Mouse (Mus musculus) spleen, embryonic (tissue): Measurements from ENCODE around the gene Ccdc188.

Experiments used
- CTCF ChIA-PET: fragments of 350-600 bp; sonication (Branson Sonifier 250); formaldehyde crosslinking; loops from one replicate; lab custom pipeline; 2022; lab: Charles Lee

The Ccdc188 gene

DNA sequence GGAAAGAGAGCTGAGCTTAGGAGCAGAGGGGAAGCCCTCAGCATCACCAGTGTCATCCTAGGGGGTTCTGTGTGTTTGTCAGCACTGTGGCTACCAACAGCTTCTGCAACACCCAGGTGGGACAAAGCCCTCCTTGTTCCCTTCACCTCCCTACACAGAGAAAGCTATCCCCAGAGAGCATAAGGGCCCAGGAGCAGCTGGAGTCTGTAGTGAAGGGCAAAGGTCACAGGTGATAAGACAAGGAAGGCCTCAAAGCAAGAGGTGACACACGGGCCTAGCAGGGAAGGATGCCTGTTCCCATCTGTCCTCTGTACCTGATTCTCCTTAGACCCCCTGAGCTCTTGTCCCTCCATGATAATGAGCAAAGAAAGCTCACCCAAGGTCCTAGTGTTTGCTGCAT is 16.1 kb upstream of the Ccdc188 start:
- CTCF ChIA-PET, result no interaction called here

GRCm38 (mm10) chr16:18202061-18202460 is 15.6 kb upstream of the Ccdc188 start:
- CTCF ChIA-PET, result no interaction called here

DNA sequence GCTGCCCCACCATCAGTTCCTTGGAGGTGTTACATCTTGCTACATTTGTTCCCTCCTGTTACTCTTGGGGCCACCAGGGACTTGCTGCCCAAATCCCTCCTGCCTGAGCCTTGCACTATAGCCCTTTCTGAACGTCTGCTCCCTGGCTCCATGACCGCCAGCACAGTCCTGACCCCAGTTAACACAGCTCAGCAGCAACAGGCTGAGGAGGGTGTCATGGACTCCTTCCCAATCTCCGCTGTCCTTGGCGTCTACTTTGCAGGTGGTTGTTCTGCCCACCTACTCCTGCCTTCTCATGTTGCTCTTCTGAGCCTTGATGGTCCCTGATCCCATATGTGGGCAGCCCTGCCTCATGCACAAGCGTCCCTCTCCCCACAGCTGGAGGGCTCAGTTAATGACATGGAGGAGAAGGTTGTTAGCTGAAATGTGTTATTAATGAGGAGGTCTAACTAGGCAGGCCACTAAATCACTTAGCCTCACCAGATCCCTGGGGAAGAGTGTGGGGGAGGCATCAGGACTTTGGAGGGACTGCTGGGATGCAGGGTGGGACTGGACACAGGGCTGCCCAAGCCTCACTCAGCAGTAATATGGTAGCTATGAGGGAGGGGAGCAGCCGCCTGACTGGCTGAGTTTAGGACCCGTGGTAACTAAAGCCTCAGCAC is 14.1 kb upstream of the Ccdc188 start:
- CTCF ChIA-PET, result interaction anchor here (0.6 kb wide), 1 partner anchor 56 kb away, joined by 3 read pairs; no protein-coding TSS in a partner anchor

- CTCF ChIA-PET, result no interaction called here
These were observed 6.8 kb upstream of the Ccdc188 start for GRCm38 (mm10) chr16:18210701-18211416.

GRCm38 (mm10) chr16:18211417-18212171 is 6.1 kb upstream of the Ccdc188 start:
- CTCF ChIA-PET, result interaction anchor here (0.5 to 0.6 kb wide), 2 partner anchors 9 to 65 kb away, joined by 3 to 7 read pairs; no protein-coding TSS in a partner anchor

DNA sequence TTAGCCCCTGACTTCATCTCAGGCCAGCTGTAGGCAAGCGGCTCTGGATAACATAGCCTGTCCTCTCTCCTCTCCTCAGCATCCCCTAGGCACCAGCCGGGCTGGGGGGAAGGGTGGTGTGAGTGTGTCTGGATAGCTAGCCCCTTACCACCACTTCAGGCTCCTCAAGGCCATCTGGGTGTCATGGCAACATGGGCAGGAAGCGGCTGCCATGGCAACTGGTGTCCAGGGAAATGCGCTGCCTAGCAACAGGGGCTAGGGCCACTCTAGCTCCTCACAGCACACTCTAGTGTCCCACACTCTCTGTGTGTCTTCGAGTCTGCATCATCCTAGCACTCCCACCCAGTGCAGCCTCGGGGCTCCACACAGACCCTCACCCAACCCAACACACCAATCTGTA is 4.0 kb upstream of the Ccdc188 start:
- CTCF ChIA-PET, result no interaction called here

GRCm38 (mm10) chr16:18214858-18215257 is 2.8 kb upstream of the Ccdc188 start:
- CTCF ChIA-PET, result no interaction called here

DNA sequence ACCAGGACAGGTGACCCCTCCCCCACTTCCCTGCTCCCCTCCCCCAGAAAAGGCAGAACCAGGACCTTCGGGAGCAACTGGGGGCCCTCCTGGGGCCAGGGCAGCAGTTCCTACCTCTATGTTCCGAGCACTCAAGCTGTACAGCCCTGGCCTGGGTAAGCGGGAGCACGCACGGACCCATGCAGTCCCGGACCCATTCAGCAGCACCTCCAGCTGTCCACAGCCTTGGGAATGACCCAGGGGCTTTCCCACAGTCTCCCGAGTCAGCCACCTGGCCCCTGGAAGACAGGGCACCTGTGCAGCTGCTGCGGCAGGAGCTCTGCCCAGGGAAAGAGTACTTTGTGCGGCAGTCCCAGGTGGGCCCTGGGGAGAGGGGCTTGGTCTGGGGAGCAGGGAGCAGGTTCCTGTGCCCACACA is 909 bp downstream of the Ccdc188 start:
- CTCF ChIA-PET, result no interaction called here

DNA sequence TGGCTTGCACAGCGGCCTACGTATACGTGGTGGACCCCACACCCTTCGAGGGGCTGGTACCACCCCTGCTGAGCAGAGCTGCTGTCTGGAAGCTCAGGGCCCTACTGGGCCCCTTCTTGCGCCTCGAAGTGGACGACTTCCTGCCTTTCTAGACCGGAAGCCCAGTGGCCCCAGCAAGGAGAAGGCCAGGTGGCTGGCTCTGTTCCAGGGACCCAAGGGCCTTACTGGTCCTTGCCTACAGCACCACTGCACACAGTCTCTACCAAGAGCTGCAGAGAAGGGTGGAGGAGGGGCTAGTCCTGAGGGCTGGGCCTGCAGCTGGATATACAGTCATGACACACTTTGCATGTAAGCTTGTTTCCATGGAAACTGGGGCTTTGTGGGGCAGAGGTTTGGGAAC is 2.3 kb downstream of the Ccdc188 start:
- CTCF ChIA-PET, result no interaction called here

DNA sequence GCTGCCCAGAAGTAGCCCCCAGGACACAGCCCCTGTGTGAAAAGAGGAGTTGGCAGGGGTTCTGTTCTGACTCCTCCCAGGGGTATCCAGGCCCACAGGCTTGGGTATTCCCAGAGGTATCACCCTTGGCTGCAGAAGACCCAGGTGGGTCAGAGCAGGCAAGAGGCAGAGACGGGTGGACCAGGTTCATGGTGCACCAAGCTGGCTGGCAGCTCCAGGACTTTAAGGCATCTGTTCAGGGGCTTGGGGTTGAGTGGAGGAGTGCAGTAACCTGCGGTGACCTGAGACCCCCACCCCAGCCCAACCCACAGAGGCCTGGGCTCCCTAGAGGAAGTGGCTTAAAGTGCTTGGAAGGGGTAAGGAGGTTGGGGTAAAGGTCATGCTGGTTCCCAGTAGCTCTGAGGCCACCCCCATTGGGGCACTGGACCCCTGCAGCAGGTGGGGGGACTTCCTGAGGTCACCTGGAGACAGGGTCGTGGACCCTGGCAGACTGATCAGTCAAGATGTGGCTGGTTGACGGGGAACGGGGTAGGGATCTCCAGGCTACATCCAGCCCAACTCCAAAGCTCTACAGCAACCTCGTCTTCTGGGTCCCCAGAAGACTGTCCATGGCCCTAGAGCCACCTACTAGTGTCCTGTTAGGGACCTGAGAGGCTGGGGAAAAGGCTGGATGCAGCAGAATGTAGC is 3.3 kb downstream of the Ccdc188 start:
- CTCF ChIA-PET, result no interaction called here

DNA sequence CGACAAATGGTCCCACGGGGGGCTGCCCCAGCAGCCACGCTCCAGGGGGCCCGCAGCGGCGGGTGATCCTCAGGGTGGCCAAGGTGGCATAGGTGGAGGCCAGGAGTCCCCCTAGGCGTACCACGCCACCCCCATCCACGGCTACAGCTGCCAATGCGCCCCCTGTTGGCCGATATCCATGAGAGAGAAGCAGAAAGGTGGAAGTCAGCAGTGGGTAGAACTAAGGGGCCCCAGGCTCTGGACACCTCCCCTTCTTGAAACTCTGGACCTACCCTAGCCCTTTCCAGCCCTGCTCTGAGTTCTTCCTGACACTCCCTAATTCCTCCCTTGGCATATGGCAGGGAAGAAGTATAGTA is 3.8 kb downstream of the Ccdc188 start:
- CTCF ChIA-PET, result no interaction called here

DNA sequence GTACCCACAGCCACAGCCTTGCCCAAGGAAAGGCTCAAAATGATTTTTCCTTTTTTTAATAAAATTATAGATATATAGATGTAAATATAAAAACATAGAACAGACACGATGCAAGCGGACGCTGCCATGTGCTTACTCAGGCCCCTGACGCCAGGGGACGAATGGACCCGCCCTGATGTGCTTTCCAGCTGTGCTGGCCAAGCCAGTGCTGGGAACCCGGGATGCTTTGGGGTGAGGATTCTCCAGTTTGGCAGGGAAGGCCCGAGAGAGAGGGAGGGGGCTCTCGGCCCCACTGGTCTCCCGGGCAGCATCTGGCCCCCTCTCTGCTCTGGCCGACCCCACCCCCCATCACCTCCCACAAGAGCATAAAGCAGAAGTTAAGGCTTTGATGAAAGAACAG is 4.5 kb downstream of the Ccdc188 start:
- CTCF ChIA-PET, result no interaction called here

GRCm38 (mm10) chr16:18227187-18227586 is 9.5 kb downstream of the Ccdc188 start:
- CTCF ChIA-PET, result no interaction called here

- CTCF ChIA-PET, result no interaction called here
These were observed 10.3 kb downstream of the Ccdc188 start for GRCm38 (mm10) chr16:18227897-18228422.

- CTCF ChIA-PET, result no interaction called here
These were observed 11.2 kb downstream of the Ccdc188 start for GRCm38 (mm10) chr16:18228856-18229255.

DNA sequence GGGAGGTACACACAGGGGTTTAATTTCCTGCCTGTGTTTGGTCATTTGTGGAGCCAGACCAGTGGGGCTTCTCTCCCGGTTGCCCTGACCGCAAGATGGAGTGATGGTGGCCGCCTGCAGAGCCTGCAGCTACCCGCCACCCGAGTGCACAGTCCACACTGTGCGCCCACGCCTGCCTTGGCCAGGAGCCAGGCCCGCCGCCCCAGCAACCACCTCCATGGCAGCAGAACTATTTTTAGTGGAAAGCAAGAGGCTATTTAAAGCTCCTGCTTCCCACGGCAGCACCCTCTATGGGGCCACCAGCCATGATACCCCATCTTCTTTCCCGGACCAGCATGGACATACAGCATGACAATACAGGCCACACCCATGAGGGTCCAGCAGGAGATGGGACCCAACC is 11.9 kb downstream of the Ccdc188 start:
- CTCF ChIA-PET, result no interaction called here

- CTCF ChIA-PET, result no interaction called here
These were observed 12.9 kb downstream of the Ccdc188 start for GRCm38 (mm10) chr16:18230617-18231016.

- CTCF ChIA-PET, result no interaction called here
These were observed 13.4 kb downstream of the Ccdc188 start for GRCm38 (mm10) chr16:18231047-18231446.

DNA sequence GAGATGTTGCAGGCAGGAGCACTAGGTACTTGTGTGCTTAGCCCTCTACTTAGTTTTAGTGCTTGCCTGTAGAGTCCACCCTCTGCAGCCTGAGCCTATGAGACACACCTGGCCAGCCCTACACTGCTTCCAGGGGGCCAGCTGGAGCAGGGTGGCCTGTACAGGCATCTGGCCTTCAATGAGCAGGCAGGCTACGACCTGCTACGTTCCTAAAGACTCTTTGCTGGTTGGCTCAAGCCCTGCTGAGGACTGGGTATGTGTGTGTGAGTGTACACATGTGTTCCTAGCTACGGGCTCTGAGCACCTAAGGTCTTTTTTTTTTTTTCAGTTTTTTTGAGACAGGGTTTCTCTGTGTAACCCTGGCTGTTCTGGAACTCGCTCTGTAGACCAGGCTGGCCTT is 13.8 kb downstream of the Ccdc188 start:
- CTCF ChIA-PET, result no interaction called here

DNA sequence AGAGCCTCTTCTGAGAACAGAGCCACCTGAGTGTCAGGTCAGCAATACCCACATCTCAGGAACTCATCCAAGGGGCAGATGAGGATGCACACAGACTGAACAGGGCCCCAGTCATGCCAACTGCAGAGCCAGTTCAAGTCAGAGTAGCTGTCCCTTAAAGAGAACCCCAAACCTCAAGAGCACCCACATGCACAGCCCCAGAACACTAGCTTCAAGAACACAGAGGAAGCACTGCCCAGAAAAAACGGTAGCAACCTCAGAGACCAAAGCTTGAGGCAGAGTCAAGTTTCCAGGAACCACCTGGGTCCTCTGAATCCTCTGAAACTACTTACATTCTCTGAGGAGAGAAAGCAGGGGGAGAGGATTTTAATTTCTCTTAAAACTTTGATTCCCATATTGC is 15.8 kb downstream of the Ccdc188 start:
- CTCF ChIA-PET, result no interaction called here

DNA sequence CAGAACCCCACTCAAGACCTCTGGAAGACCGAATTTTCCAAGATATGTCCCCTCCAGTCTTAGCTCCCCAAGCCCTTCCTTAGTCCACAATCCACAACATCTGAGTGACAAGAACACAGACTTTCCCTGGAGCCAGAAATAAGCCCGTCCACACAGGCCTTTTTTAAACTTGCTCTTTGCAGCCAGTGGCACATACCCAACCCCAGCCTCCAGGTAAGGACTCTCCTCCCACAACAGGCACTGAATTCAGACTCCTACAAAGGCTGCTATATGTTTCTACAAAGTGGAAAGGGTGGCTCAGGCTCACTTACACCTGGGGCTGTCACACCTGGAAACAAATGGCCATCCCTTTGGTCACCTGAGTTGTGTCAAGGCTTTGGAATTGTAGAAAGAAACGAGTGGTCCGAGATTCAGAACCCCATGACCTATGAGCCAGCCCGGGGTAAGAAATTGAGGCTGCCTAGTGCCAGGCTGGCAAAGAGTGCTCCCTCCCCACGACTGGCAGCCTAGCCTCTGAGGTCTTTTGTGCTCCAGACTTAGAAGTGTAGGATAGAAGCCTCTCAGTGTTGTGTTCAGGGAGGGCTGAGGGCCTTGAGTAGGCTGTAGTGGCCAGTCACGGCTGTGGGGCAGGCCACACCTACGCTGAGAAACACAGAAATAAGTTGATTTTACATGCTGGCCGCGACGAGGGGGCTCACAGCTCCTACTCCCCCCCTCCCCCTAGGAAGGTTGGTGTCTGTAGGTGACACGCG is 16.4 kb downstream of the Ccdc188 start:
- CTCF ChIA-PET, result no interaction called here
